Mouse (Mus musculus) heart, postnatal 10 days (tissue): ENCODE results near the gene Ttc30a1. TPM values are rescaled to one million over a fixed set of nuclear protein-coding genes. Genes with fewer than 3 reads are reported as not detected.
"Not testable (repeated sequence)": the region's sequence is repeated elsewhere in the genome, so short reads cannot be mapped to it uniquely, and the experiment has no call there.

ENCODE experiments used
- DNase-seq, 2 experiments: peaks; one replicate each; pipeline ENCODE4 v3.0.0; 2021
- intact Hi-C: fragments of 180-260 bp; cut with DNase I; formaldehyde crosslinking; loops from one replicate; pipeline ENCODE4 v1.15.1; 2025
- total RNA-seq, 2 experiments: library from RNA; stranded (reverse); gene quantifications; 2 replicates each; pipeline ENCODE4 v1.2.3; 2021

Gene Ttc30a1
- total RNA-seq, 2 experiments from 2014 or later: 2.7 to 3.6 TPM

- intact Hi-C loops: not testable (repeated sequence)
- DNase-seq: peak; percentile 50 to 54
These were observed 44.1 kb downstream of the Ttc30a1 start for GRCm38 (mm10) chr2:75937520-75938116.

GRCm38 (mm10) chr2:75936685-75937084, 45.1 kb downstream of the Ttc30a1 start:
- DNase-seq, intact Hi-C loops: not testable (repeated sequence)

- intact Hi-C loops: no loop called here
- DNase-seq: no peak
These were observed 48.2 kb downstream of the Ttc30a1 start for GRCm38 (mm10) chr2:75933541-75933940.

- intact Hi-C loops: no loop called here
- no peak for DNase-seq
These were observed 50.8 kb downstream of the Ttc30a1 start for GRCm38 (mm10) chr2:75930941-75931340.

- peak; percentile 15 to 27 for DNase-seq
- intact Hi-C loops: no loop called here
These were observed 51.9 kb downstream of the Ttc30a1 start for GRCm38 (mm10) chr2:75929786-75930444.

- intact Hi-C loops: no loop called here
These were observed 52.6 kb downstream of the Ttc30a1 start for GRCm38 (mm10) chr2:75929141-75929540.

More at GRCm38 (mm10) chr2:75929141-75929540, 52.6 kb downstream of the Ttc30a1 start:
- no peak for DNase-seq

Other genes starting within 250 kb of the Ttc30a1 start
- gene Agps, start 149.8 kb downstream of the Ttc30a1 start, total RNA-seq: 10 to 100 TPM; 44.1 to 44.8 TPM
- 10 to 100 TPM; 13.6 to 14.9 TPM for gene Ttc30b, start 43.4 kb downstream of the Ttc30a1 start, total RNA-seq
- gene Ttc30a2, start 3.8 kb downstream of the Ttc30a1 start, total RNA-seq: 1 to 10 TPM; 1.0 to 1.6 TPM